Mouse (Mus musculus): ENCODE measurements around the gene Gm17387.

GRCm38 (mm10) chr7:141064576-141064975, 35.6 kb downstream of the Gm17387 start:
- TF ChIP-seq CTCF (IDR thresholded peaks at IDR 0.05; ENCODE audit: control insufficient read depth, insufficient read depth, low read length) (no peak), POLR2A (IDR thresholded peaks at IDR 0.05; ENCODE audit: borderline replicate concordance, control insufficient read depth, low read depth, low read length) (no peak)
